Mouse (Mus musculus) ES-Bruce4 (cell line): ENCODE results near the gene Cxcr4. TPM values are rescaled to one million over a fixed set of nuclear protein-coding genes. Genes with fewer than 3 reads are reported as not detected.

ENCODE experiments used
- H3K27ac ChIP-seq: 2 replicates; pipeline ENCODE4 v1.5.1; 2012; ENCODE audit warnings: low read length, inconsistent platforms; ENCODE audit not compliant: insufficient read depth
- H3K27me3 ChIP-seq: 2 replicates; pipeline ENCODE4 v1.6.1; 2012; ENCODE audit warnings: mild to moderate bottlenecking, low read length, inconsistent platforms; ENCODE audit not compliant: control insufficient read depth, poor library complexity, insufficient read depth, severe bottlenecking
- H3K36me3 ChIP-seq: 2 replicates; pipeline ENCODE4 v1.6.1; 2012; ENCODE audit warnings: inconsistent platforms, mild to moderate bottlenecking, low read length, moderate library complexity; ENCODE audit not compliant: control insufficient read depth, poor library complexity, insufficient read depth, severe bottlenecking
- H3K4me1 ChIP-seq: one replicate; pipeline ENCODE4 v1.8.1; 2011; ENCODE audit warnings: low read length; ENCODE audit not compliant: control insufficient read depth, insufficient read depth
- H3K4me3 ChIP-seq: 2 replicates; pipeline ENCODE4 v1.5.1; 2011; ENCODE audit warnings: low read depth, mild to moderate bottlenecking, low read length
- H3K9ac ChIP-seq: 2 replicates; pipeline ENCODE4 v1.6.1; 2012; ENCODE audit warnings: low read depth, mild to moderate bottlenecking, inconsistent platforms; ENCODE audit not compliant: poor library complexity, severe bottlenecking
- H3K9me3 ChIP-seq: replicated peaks from 2 replicates; pipeline ENCODE4 v1.6.1; 2012; ENCODE audit warnings: mild to moderate bottlenecking, low read length, inconsistent platforms; ENCODE audit not compliant: control insufficient read depth, poor library complexity, insufficient read depth, severe bottlenecking
- CTCF ChIP-seq: IDR thresholded peaks from one replicate; pipeline ENCODE4 v1.8.1; 2011; ENCODE audit warnings: low read depth, low read length
- EP300 ChIP-seq: IDR thresholded peaks from 2 replicates; pipeline ENCODE4 v1.6.1; 2011; ENCODE audit warnings: low read depth, low read length; ENCODE audit not compliant: insufficient read depth
- POLR2A ChIP-seq: IDR thresholded peaks from one replicate; pipeline ENCODE4 v1.8.1; 2011; ENCODE audit warnings: low read length; ENCODE audit not compliant: insufficient read depth
- polyA plus RNA-seq: library from polyadenylated mRNA; stranded (reverse); fragments of >200 nt; gene quantifications from 2 replicates; pipeline ENCODE4 v1.2.4, GENCODE M21; 2011; ENCODE audit warnings: low read depth; ENCODE audit not compliant: missing spikeins, insufficient read depth, insufficient read length

Gene Cxcr4
- polyA plus RNA-seq, 1 experiment: 3.9 TPM

DNA sequence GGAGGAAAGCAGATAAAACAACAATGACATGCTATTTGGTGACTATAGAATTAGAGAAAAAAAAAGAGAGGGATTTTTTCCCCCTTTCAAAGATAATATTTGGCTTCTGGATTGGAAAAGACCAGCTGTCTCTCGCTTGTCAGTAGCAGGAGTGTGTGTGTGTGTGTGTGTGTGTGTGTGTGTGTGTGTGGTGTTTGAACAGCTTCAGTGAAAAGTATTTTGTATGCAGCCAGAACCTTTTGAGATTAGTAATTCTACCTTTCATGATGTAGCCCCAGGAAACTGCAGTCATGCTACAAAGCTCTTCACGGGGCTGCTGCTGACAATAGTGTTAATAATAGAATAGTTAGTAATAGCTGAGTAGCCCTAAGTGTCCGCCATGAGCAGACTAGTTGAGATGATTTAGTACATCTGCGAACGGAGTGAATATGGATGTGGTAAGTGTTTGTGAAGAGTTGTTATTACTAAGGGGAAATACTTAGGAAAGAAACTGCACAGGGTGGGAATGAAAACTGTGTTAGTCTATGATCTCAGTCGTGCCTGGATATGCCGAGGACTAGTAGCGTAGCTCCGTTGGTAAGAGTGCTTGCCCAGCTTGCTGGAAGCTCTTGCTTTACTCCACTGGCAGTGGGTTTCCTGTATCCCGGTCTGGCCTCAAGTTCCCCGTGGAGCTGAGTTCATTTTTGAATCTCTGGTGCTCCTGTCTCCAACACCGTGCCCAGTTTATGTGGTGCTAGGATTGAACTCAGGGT lies 2.4 kb upstream of the Cxcr4 start:
- peaks cover 13% of the 10 kb centered on the region for H3K27me3 ChIP-seq
- H3K4me1 ChIP-seq: no peaks in the 10 kb centered on the region
- H3K36me3 ChIP-seq: no peaks in the 10 kb centered on the region
- H3K4me3 ChIP-seq: no peak overlapping the region
- TF ChIP-seq CTCF (no peak), POLR2A (no peak), EP300 (no peak)
- no peak overlapping the region for H3K9ac ChIP-seq
- no peaks in the 10 kb centered on the region for H3K9me3 ChIP-seq
- H3K27ac ChIP-seq: no peak overlapping the region

DNA sequence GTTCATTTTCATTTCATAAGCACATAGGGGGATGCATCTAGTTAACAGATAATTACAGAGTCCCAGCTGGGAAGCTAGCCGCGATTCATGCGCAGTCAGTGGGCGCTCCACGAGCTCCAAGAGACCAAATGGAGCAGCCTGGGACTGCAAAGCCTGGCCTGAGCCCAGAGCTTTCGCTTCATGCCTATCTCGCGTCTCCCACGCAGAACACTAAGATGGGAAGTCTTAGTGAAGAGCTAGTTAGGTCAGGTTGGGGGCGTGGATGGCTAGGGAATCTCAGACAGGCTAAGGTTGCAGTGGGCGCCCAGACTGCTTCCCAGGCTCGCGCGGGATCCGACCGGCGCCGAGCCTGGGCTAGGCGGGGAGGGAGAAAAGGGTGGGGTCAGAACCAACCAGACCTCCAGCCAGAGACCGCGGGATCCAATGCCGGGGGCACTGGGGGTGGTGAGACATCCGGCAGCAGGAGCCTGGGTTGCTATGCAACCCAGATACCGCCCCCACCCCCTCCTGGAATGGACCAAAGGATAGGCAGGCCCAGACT lies 938 bp upstream of the Cxcr4 start:
- H3K27ac ChIP-seq: no peak overlapping the region
- no peak overlapping the region for H3K9ac ChIP-seq
- TF ChIP-seq EP300 (0 out of 2 replicates have a peak, but pooled peaks have one; percentile 23), CTCF (no peak)
- H3K4me3 ChIP-seq: peak overlapping the region; percentile 38
- H3K4me1 ChIP-seq: no peaks in the 10 kb centered on the region
- H3K9me3 ChIP-seq: no peaks in the 10 kb centered on the region
- peaks cover 13% of the 10 kb centered on the region for H3K27me3 ChIP-seq
- no peaks in the 10 kb centered on the region for H3K36me3 ChIP-seq

GRCm38 (mm10) chr1:128591721-128592210 lies 327 bp downstream of the Cxcr4 start:
- TF ChIP-seq EP300 (no peak), POLR2A (no peak)
- Histone ChIP-seq H3K9ac (peak overlapping the region; percentile 49), H3K9me3 (no peaks in the 10 kb centered on the region), H3K27ac (no peak overlapping the region), H3K4me1 (no peaks in the 10 kb centered on the region), H3K27me3 (peaks cover 13% of the 10 kb centered on the region), H3K36me3 (no peaks in the 10 kb centered on the region), H3K4me3 (peak overlapping the region; percentile 87)

DNA sequence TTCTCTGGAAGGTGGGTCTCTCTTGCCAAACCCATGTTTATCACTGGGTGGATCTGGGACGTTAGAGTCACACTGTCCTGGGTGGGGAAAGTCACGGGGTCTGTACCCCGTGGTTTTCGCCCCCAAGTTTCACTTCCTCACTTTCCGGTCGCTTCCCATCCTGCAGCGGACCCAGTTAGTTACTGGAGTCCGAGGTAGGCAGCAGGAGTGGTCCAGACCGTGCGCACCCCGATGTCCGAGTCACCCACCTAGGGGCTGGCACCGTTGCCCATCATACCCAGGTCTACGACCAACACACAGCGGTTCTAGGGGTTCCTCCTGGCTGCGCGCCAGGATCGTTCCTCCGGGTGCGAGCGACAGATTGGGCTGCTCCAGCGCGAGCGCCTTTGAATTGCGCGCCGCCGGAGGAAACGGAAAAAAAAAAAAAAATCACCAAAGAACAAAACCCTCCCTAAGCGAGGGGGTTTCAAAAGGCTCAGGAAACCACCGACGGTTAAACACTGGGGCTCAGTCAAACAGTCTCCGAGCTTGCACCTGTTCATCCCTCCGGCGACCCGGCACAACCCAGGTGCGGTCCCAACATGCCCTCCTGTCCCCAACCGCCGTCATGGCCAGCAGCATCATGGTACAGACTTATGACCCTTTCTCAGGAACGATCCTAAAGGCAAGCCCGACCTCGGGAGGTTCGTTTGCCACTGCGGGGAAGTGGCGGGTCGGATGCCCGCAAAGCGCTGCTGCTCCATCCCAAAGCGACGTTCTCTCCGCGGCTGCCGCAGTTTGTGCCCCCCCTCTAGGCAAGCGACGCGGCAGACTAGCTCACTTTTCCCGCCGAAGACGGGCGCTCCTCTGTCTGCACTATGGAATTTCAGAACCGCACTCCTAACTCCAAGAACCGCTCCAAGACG lies 1.0 kb downstream of the Cxcr4 start:
- H3K27ac ChIP-seq: no peak overlapping the region
- H3K9ac ChIP-seq: peak overlapping the region; percentile 49
- peak overlapping the region; percentile 87 for H3K4me3 ChIP-seq
- TF ChIP-seq POLR2A (no peak), CTCF (no peak), EP300 (no peak)
- no peaks in the 10 kb centered on the region for H3K36me3 ChIP-seq
- no peaks in the 10 kb centered on the region for H3K4me1 ChIP-seq
- no peaks in the 10 kb centered on the region for H3K9me3 ChIP-seq
- H3K27me3 ChIP-seq: peaks cover 13% of the 10 kb centered on the region

GRCm38 (mm10) chr1:128590011-128590410 lies 2.1 kb downstream of the Cxcr4 start:
- Histone ChIP-seq H3K9me3 (no peaks in the 10 kb centered on the region), H3K4me1 (no peaks in the 10 kb centered on the region), H3K36me3 (no peaks in the 10 kb centered on the region), H3K27ac (no peak overlapping the region), H3K27me3 (peaks cover 13% of the 10 kb centered on the region), H3K4me3 (no peak overlapping the region), H3K9ac (no peak overlapping the region)
- TF ChIP-seq EP300: no peak
- no peak for TF ChIP-seq CTCF
- TF ChIP-seq POLR2A: no peak

GRCm38 (mm10) chr1:128589488-128589887 lies 2.6 kb downstream of the Cxcr4 start:
- Histone ChIP-seq H3K27ac (no peak overlapping the region), H3K4me1 (no peaks in the 10 kb centered on the region), H3K9ac (no peak overlapping the region), H3K9me3 (no peaks in the 10 kb centered on the region), H3K36me3 (no peaks in the 10 kb centered on the region), H3K4me3 (no peak overlapping the region), H3K27me3 (peaks cover 13% of the 10 kb centered on the region)
- TF ChIP-seq POLR2A: no peak
- TF ChIP-seq CTCF: no peak
- no peak for TF ChIP-seq EP300
